Mouse (Mus musculus): Measurements from ENCODE around the gene Nos3. TPM values are rescaled to one million over a fixed set of nuclear protein-coding genes. Genes with fewer than 3 reads are reported as not detected.
A peak's percentile ranks its signal among the peaks of the same experiment; 100 is the strongest.

Nos3 gene
- polyA plus RNA-seq, 1 experiment from 2014 or later = 7.5 TPM

- Histone ChIP-seq H3K4me3 (replicated peaks; ENCODE audit: low read length) (no peak overlapping the region), H3K27me3 (replicated peaks; ENCODE audit: control insufficient read depth, insufficient read depth, low read length) (peaks cover 3% of the 10 kb centered on the region), H3K9me3 (ENCODE audit: control insufficient read depth, low read length) (no peaks in the 10 kb centered on the region), H3K9ac (replicated peaks; ENCODE audit: low read depth, low read length) (no peak overlapping the region), H3K4me1 (replicated peaks; ENCODE audit: control insufficient read depth, insufficient read depth, low read length) (peaks cover 17% of the 10 kb centered on the region), H3K36me3 (ENCODE audit: control insufficient read depth, insufficient read depth) (no peaks in the 10 kb centered on the region), H3K4me2 (ENCODE audit: low read length) (no peak overlapping the region), H3K27ac (ENCODE audit: low read length) (no peak overlapping the region)
- ATAC-seq = no peak
- WGBS = 92% methylated on average over 4 of the region's 4 CpGs
These were observed 15.9 kb downstream of the Nos3 start for GRCm38 (mm10) chr5:24380499-24380898.

- Histone ChIP-seq H3K4me3 (replicated peaks; ENCODE audit: low read length) (no peak overlapping the region), H3K4me1 (replicated peaks; ENCODE audit: control insufficient read depth, insufficient read depth, low read length) (peaks cover 17% of the 10 kb centered on the region), H3K9ac (replicated peaks; ENCODE audit: low read depth, low read length) (no peak overlapping the region), H3K4me2 (ENCODE audit: low read length) (no peak overlapping the region), H3K9me3 (ENCODE audit: control insufficient read depth, low read length) (no peaks in the 10 kb centered on the region), H3K27me3 (replicated peaks; ENCODE audit: control insufficient read depth, insufficient read depth, low read length) (peaks cover 10% of the 10 kb centered on the region), H3K36me3 (ENCODE audit: control insufficient read depth, insufficient read depth) (no peaks in the 10 kb centered on the region), H3K27ac (ENCODE audit: low read length) (no peak overlapping the region)
- ATAC-seq = no peak
- 87% methylated on average over 6 of the region's 6 CpGs for WGBS
These were observed 16.9 kb downstream of the Nos3 start for GRCm38 (mm10) chr5:24381486-24381885.

- Histone ChIP-seq H3K9me3 (ENCODE audit: control insufficient read depth, low read length) (no peaks in the 10 kb centered on the region), H3K9ac (replicated peaks; ENCODE audit: low read depth, low read length) (no peak overlapping the region), H3K4me1 (replicated peaks; ENCODE audit: control insufficient read depth, insufficient read depth, low read length) (peaks cover 19% of the 10 kb centered on the region), H3K36me3 (ENCODE audit: control insufficient read depth, insufficient read depth) (no peaks in the 10 kb centered on the region), H3K27ac (ENCODE audit: low read length) (no peak overlapping the region), H3K4me3 (replicated peaks; ENCODE audit: low read length) (no peak overlapping the region), H3K27me3 (replicated peaks; ENCODE audit: control insufficient read depth, insufficient read depth, low read length) (peaks cover 15% of the 10 kb centered on the region), H3K4me2 (ENCODE audit: low read length) (no peak overlapping the region)
- ATAC-seq = no peak
- 52% methylated on average over 2 of the region's 2 CpGs for WGBS
These were observed 17.4 kb downstream of the Nos3 start for GRCm38 (mm10) chr5:24381988-24382387.

- Histone ChIP-seq H3K9ac (replicated peaks; ENCODE audit: low read depth, low read length) (peak overlapping the region; percentile 75), H3K27me3 (replicated peaks; ENCODE audit: control insufficient read depth, insufficient read depth, low read length) (peaks cover 25% of the 10 kb centered on the region), H3K4me1 (replicated peaks; ENCODE audit: control insufficient read depth, insufficient read depth, low read length) (peaks cover 31% of the 10 kb centered on the region), H3K4me3 (replicated peaks; ENCODE audit: low read length) (peak overlapping the region; percentile 66), H3K9me3 (ENCODE audit: control insufficient read depth, low read length) (no peaks in the 10 kb centered on the region), H3K27ac (ENCODE audit: low read length) (peak overlapping the region; percentile 53), H3K36me3 (ENCODE audit: control insufficient read depth, insufficient read depth) (no peaks in the 10 kb centered on the region), H3K4me2 (ENCODE audit: low read length) (peak overlapping the region; percentile 79)
- peak; percentile 80 for ATAC-seq
- WGBS = under 1% methylated on average over 34 of the region's 34 CpGs
These were observed 18.6 kb downstream of the Nos3 start for GRCm38 (mm10) chr5:24383026-24383859.

GRCm38 (mm10) chr5:24384407-24384806 lies 19.8 kb downstream of the Nos3 start:
- H3K4me3 ChIP-seq (replicated peaks; ENCODE audit: low read length) = no peak overlapping the region
- H3K36me3 ChIP-seq (ENCODE audit: control insufficient read depth, insufficient read depth) = no peaks in the 10 kb centered on the region
- no peak overlapping the region for H3K9ac ChIP-seq (replicated peaks; ENCODE audit: low read depth, low read length)
- no peak overlapping the region for H3K27ac ChIP-seq (ENCODE audit: low read length)
- peaks cover 34% of the 10 kb centered on the region for H3K27me3 ChIP-seq (replicated peaks; ENCODE audit: control insufficient read depth, insufficient read depth, low read length)
- no peak for ATAC-seq
- peaks cover 33% of the 10 kb centered on the region for H3K4me1 ChIP-seq (replicated peaks; ENCODE audit: control insufficient read depth, insufficient read depth, low read length)
- no peak overlapping the region; the same call in 1 of the 2 replicates for H3K4me2 ChIP-seq (ENCODE audit: low read length)
- 61% methylated on average over 6 of the region's 6 CpGs for WGBS
- H3K9me3 ChIP-seq (ENCODE audit: control insufficient read depth, low read length) = no peaks in the 10 kb centered on the region

GRCm38 (mm10) chr5:24385374-24385773 lies 20.8 kb downstream of the Nos3 start:
- 89% methylated on average over 5 of the region's 5 CpGs for WGBS
- Histone ChIP-seq H3K4me1 (replicated peaks; ENCODE audit: control insufficient read depth, insufficient read depth, low read length) (peaks cover 33% of the 10 kb centered on the region), H3K9ac (replicated peaks; ENCODE audit: low read depth, low read length) (no peak overlapping the region), H3K27me3 (replicated peaks; ENCODE audit: control insufficient read depth, insufficient read depth, low read length) (peaks cover 34% of the 10 kb centered on the region), H3K36me3 (ENCODE audit: control insufficient read depth, insufficient read depth) (no peaks in the 10 kb centered on the region), H3K9me3 (ENCODE audit: control insufficient read depth, low read length) (no peaks in the 10 kb centered on the region), H3K4me3 (replicated peaks; ENCODE audit: low read length) (no peak overlapping the region), H3K27ac (ENCODE audit: low read length) (no peak overlapping the region), H3K4me2 (ENCODE audit: low read length) (no peak overlapping the region)
- no peak for ATAC-seq

GRCm38 (mm10) chr5:24385887-24386550 lies 21.4 kb downstream of the Nos3 start:
- no peak overlapping the region for H3K4me3 ChIP-seq (replicated peaks; ENCODE audit: low read length)
- H3K27ac ChIP-seq (ENCODE audit: low read length) = no peak overlapping the region
- no peaks in the 10 kb centered on the region for H3K36me3 ChIP-seq (ENCODE audit: control insufficient read depth, insufficient read depth)
- peaks cover 36% of the 10 kb centered on the region for H3K27me3 ChIP-seq (replicated peaks; ENCODE audit: control insufficient read depth, insufficient read depth, low read length)
- H3K9ac ChIP-seq (replicated peaks; ENCODE audit: low read depth, low read length) = no peak overlapping the region
- ATAC-seq = no peak
- peaks cover 33% of the 10 kb centered on the region for H3K4me1 ChIP-seq (replicated peaks; ENCODE audit: control insufficient read depth, insufficient read depth, low read length)
- WGBS = 80% methylated on average over 10 of the region's 10 CpGs
- no peaks in the 10 kb centered on the region for H3K9me3 ChIP-seq (ENCODE audit: control insufficient read depth, low read length)
- H3K4me2 ChIP-seq (ENCODE audit: low read length) = no peak overlapping the region

GRCm38 (mm10) chr5:24387264-24388241 lies 22.9 kb downstream of the Nos3 start:
- peak overlapping the region; percentile 66 for H3K9ac ChIP-seq (replicated peaks; ENCODE audit: low read depth, low read length)
- under 1% methylated on average over 73 of the region's 73 CpGs for WGBS
- no peaks in the 10 kb centered on the region for H3K9me3 ChIP-seq (ENCODE audit: control insufficient read depth, low read length)
- no peaks in the 10 kb centered on the region for H3K36me3 ChIP-seq (ENCODE audit: control insufficient read depth, insufficient read depth)
- peak overlapping the region; percentile 52 for H3K4me3 ChIP-seq (replicated peaks; ENCODE audit: low read length)
- H3K27me3 ChIP-seq (replicated peaks; ENCODE audit: control insufficient read depth, insufficient read depth, low read length) = peaks cover 36% of the 10 kb centered on the region
- peak; percentile 73 for ATAC-seq
- H3K4me1 ChIP-seq (replicated peaks; ENCODE audit: control insufficient read depth, insufficient read depth, low read length) = peaks cover 33% of the 10 kb centered on the region
- H3K27ac ChIP-seq (ENCODE audit: low read length) = no peak overlapping the region
- peak overlapping the region; percentile 95 for H3K4me2 ChIP-seq (ENCODE audit: low read length)

All from forebrain, embryonic 16.5 days (tissue).